Mouse (Mus musculus) liver (tissue): Measurements from ENCODE around the gene Camkmt.

ENCODE experiments used
- DNase-seq: peaks from one replicate; pipeline ENCODE4 v3.0.0-alpha.2; 2020; ENCODE audit warnings: mixed read lengths

Camkmt gene

DNA sequence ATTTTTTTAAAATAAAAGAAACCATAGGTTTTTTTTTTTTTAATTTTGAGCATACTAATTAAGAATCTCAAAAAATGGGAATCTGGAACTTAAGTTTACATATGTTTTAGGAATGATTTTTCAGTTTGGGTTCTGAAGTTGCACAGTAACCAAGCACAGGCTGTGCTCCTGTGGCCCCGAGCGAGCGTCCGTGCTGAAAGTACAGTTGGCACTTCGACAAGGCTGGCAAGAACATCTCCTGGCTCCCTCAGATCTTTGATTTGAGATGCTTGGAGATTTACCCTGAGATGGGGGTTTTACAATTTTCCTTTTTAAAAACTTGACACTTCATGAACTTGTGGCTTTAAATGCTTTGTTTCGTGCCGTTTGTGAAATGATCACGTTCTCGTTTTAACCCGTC lies 218.7 kb downstream of the Camkmt start:
- no peak for DNase-seq

GRCm38 (mm10) chr17:85311348-85311747 lies 221.0 kb downstream of the Camkmt start:
- DNase-seq: no peak

DNA sequence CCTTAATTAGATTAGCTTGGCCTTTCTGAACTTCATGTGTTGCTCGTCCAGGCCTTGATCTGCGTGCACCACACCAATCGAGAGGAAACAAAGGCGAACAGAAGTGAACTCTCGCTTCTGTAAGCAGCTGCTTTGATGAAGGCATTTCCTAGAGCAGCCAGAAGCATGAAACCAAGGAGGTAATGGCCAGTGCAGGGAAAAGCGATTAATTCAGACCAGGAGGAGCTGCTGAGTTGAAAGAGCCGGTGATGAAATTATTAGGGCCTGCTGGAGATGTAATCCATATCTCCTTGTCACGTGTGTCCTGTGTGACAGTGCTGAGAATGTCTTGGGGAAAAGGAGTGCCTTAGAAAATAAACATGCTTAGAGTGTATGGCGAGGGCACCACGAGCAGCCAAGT lies 228.0 kb downstream of the Camkmt start:
- no peak for DNase-seq

- no peak for DNase-seq
These were observed 229.5 kb downstream of the Camkmt start for GRCm38 (mm10) chr17:85319779-85320300.

GRCm38 (mm10) chr17:85328901-85329300 lies 238.5 kb downstream of the Camkmt start:
- no peak for DNase-seq

DNA sequence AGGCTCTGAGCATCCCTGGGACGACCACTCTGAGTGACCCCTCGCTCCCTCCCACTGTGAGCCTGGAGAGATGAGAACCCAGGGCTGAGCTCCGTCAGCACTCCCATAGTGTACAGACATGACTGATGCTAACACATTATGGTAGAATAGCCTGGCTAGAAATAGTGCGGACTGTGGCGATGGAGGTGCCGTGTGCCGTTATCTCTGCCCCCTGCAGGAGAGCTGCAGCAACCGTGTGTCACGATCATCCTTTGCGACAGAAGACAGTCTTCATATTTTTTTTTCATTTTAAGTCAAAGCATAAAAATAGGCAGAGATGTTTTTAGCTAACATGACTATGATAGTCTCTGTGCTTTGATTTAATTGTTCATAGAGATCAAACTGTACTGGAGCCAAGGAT lies 245.1 kb downstream of the Camkmt start:
- DNase-seq: no peak

DNA sequence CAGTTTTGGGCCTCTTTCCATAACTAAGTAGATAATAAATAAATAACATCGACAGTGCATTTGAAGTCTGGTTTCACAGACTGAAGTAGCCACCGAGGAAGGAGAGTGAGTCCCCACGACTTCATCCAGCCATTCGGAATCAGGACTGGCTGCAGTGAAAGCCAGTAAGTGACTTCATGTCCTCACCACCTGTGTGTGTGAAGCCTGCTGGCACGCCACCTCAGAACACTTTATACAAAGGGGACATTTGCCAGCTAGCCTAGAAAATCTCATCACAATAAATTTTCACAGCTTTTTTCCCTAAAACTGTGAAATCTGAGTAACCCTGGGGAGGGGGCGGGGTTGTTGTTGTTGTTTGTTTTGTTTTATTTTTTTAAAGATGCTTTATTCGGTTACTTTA lies 247.3 kb downstream of the Camkmt start:
- no peak for DNase-seq

DNA sequence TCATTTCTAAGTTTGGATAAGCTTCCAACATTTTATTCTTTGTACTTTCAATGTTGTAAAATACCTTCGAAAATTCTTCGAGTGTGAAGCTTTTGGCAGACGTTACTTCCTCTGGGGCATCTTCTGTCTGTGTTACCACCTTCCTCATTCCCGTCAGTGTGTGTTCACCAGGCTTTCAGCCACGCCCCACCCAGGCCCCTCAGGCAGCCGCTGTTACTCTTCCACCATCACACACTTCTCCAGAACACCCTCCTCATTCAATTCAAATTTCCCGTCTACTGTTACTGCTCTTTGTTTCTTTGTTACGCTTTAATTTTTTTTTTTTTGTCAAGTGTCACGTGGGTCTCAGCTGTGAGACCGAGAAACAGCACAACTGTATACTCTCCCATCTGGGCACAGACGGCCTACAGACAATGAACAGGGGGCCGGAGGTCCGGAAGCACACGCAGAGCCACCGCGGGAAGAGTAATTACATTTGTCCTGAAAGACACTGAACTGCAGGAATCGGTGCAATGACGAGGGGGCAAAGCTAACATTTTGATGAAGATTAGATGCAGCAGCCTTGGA lies 250.9 kb downstream of the Camkmt start:
- no peak for DNase-seq

DNA sequence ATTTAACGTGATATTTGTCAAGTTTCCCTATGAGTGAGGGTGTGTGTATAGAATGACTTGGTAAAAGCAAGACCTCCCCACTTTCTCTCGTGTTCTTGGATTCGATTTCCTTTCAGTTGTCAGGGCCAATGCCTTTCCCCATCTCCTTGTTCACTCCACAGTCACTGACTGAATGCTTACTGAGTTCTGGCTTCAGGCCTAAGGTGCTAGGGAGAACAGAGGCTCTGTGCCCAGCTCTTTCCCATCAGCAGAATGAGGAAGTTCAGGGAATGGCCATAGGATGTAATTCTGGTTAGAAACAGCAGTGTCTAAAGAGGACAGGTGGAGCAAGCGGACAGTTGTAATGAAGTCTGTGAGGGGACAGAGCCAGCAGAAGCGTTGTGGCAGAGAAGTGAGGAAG lies 252.1 kb downstream of the Camkmt start:
- no peak for DNase-seq

DNA sequence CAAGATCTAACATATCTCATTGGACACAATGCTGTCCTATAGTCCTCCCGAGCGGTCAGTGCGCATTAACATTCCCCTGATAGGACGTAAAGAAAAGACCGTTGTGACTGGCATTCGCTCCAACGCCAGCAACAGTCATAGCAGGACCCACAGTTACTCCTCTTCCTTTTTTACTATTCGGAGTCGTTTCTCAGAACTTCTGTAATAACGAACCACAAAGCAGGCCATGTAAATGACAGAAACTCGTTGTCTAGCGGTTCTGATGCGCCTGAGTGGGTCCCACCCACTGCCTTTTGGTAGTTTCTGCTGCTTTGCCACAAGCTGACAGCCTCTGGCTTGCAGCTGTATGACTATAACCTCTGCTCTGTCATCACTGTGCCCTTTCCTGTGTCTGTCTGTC lies 253.1 kb downstream of the Camkmt start:
- DNase-seq: no peak

DNA sequence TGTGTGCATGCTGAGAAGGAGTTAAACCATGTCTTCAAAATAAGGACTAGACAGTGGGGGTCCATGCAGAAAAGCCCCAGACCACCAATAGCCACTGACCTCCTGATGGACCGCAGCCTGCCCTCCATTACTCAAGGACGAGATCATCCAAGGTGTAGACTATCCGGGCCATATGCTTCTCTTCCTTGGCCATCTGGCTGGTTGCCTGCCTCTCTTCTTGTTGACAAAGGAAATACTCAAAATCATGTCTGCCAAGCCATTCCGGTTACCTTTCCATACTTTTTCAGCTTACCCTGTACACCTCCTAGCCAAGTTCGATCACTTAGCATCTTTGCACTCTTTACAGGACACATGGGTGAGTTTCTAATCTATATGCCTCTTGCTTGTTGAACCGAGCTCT lies 256.3 kb downstream of the Camkmt start:
- no peak for DNase-seq

DNA sequence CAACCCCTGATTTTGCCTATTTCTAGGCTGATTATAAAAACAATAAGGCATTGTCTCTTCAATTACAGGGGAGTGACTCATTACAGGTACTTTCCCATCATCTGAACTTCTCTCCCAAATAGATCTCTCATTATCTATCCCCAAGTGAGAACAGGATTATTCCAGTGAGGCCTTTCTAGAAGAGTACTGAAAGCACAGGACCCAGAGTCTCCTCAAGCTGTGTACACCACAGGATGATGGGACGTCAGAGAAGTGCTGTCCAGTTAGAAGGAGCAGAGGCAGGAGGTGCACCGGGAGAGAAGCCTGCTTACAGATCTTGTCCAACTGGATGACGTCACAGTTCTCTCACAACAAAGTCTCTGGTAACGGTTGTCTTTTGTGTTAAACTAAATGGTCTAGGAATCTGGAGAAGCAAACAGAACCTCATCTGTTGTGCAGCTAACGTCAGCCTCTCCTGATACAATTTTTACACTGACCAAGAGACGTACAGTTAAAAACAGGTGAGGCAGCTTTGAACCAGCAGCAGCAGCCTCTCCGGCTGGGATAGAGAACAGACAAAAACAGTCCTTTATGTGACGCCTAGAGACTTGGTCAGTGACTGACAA lies 259.1 kb downstream of the Camkmt start:
- no peak for DNase-seq

DNA sequence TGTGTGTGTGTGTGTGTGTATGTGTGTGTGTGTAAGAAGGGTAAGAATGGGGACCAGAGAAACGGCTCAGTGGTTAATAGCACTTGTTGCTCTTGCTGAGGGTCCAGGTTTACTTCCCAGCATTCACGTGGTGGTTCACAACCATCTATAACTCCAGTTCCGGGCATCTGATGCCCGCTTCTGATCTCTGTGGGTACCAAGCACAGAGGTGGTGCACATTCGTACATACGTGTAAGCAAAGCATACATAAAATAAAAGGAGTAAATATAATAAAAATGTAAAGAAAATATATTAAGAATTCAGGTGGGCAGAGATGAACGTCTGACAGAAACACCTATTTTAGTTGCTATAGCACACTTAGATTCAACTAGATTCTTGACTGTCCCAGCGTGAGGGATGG lies 260.9 kb downstream of the Camkmt start:
- DNase-seq: no peak

- no peak for DNase-seq
These were observed 262.4 kb downstream of the Camkmt start for GRCm38 (mm10) chr17:85352731-85353130.

DNA sequence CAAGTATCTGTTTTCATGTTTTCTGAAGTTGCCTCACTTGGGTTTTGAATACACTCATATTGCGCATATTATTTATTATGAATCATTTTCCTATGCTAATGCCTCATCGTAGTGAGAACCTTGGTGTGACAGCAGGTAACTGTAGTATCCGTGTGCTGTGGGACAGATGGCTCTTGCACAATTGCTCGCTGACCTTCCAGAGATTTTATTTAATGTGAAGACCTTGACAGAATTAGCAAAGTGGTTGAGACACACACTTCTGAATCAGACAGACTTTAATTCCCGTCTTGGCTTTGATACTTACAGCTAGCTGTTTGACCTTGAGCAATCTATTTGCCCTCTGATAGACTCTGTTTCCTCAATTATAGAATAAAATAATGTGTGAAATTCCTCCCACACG lies 262.8 kb downstream of the Camkmt start:
- no peak for DNase-seq

- DNase-seq: no peak
These were observed 263.3 kb downstream of the Camkmt start for GRCm38 (mm10) chr17:85353636-85354035.

DNA sequence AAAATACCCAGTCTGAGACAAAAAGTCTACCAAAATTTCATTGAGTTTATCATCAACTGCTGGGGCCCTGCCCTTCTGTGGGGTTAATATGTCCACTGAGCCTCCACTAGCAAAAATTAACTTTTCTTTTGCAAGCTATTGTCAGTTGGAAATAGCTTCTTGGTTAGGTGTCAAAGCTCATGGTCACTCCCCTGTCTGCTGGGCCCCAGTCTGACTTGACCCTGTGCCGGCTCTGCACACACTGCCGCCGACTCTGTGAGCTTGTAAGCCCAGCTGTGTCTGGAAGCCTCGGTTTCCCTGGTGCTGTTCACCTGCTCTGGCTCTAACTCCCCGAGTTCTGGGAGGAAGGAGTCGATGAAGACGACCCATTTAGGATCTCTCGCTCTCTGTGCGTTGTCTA lies 265.0 kb downstream of the Camkmt start:
- DNase-seq: no peak

- no peak for DNase-seq
These were observed 270.7 kb downstream of the Camkmt start for GRCm38 (mm10) chr17:85361006-85361405.

DNA sequence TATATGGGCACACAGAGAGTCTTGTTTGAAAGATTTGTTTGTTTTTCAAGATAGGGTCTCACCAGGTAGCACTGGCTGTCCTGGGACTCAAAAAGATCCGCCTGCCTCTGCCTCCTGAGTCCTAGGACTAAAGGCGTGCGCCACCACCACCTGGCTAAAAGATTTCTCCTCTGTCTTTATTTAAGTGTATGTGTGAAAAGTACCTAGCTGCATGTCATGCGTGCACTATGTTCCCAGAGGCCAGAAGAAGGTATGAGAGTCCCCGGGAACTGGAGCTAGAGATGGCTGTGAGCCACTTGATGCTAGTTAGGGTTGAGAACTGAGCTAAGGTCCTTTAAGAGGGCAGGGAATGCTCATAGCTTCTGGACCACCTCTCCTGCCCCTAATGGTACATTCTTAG lies 277.0 kb downstream of the Camkmt start:
- no peak for DNase-seq

- no peak for DNase-seq
These were observed 278.4 kb downstream of the Camkmt start for GRCm38 (mm10) chr17:85368776-85369175.

GRCm38 (mm10) chr17:85372076-85372475 lies 281.7 kb downstream of the Camkmt start:
- no peak for DNase-seq

GRCm38 (mm10) chr17:85372523-85372922 lies 282.2 kb downstream of the Camkmt start:
- no peak for DNase-seq

DNA sequence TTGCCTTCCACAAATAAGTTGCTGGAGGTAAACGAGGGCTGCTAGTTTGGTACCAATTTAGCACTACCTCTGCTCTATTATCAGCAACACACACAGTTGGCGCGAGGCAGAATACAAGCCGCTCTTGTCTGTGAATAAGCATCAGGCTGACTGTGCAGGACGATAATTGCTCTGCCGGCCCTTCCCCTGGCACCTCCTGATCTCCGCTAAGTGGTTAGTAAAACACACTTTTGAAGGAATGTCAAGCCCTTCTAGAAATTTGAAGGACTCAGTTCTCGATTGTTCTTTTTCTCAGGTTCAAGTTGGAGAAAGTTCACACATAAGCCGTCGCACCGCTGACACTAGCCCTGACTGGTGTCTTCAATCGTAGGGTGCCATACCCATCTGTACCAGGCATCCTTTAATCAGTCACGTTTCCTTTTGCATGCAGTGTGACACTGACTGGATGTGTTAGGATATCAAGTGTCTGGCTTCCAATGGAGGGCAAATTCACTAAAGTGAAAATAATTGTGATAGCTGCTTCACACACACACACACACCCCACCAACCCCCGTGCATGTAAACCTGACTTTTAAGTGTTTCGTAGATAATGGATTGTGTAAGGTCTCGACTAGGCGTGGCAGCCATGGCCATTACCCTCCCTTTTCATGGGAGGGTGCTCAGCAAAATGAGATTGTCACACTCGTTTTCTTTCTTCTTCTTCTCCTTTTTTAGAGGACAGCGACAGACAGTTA lies 283.9 kb downstream of the Camkmt start:
- DNase-seq: peak; percentile 36

DNA sequence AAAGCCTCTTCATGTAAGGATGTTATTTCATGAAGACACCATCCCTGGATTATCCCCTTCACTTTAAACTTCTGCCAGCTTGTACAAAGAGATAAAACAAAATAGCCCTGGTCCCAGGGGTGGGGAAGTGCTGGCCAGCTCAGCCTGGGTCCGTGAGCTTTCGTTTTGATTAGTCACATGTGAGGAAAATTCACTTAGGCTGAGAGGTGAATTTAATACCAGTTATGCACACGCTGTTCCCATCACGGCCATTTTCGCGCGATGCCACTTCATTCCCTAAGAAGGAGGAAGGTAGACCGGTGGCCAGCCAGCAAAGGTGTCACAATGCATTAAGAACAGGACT lies 284.5 kb downstream of the Camkmt start:
- DNase-seq: no peak
